Mouse (Mus musculus) right cerebral cortex, postnatal 36 days (tissue): ENCODE measurements around the gene Cops7a.

ENCODE experiments used
- DNase-seq, 2 experiments: peaks; one replicate each; pipeline ENCODE4 v3.0.0; 2022; ENCODE audit warnings: low spot score in 2 of 2, mixed read lengths in 1 of 2

Gene Cops7a

GRCm38 (mm10) chr6:124918331-124918690 lies 47.0 kb downstream of the Cops7a start:
- no peak for DNase-seq

DNA sequence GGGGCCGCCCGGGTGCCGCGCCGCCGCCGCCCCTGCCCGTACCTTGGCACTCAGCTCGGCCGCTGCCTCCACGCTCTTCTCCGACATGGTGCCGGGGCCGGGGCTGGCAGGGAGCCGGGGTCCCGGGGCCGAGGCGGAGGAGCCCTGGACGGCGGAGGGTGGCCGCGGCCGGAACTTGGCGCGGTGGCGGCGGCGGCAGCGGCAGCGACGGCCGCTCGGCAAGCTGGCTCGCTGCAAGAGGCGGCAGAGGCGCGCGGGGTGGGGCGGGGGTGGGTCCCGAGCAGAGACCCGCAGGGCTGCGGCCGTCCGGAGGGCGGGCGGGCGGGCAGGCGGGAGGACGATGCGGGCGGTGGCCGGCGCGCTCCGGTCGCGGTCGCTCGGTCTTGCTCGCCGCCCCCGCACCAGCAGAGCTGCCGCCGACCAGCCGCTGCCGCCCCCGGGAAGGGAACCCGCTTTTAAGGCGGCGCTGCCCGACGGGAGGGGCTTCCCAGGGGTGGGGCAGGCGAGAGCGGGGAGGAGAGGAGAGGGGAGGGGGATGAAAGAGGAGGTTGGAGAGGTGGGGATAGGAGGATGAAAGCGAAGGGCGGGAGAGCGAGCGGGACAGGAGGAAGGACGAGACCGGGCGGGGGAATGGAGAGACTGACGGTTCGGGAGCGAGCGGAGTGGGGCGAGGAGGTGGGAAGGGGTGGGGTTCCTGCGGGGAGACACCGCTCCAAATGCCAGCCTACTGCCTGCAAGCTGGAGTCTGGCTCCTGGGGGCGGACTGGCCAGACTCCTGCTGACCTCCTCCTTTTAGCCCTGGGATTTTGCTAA lies 47.6 kb downstream of the Cops7a start:
- peak; percentile 90 to 94 for DNase-seq

DNA sequence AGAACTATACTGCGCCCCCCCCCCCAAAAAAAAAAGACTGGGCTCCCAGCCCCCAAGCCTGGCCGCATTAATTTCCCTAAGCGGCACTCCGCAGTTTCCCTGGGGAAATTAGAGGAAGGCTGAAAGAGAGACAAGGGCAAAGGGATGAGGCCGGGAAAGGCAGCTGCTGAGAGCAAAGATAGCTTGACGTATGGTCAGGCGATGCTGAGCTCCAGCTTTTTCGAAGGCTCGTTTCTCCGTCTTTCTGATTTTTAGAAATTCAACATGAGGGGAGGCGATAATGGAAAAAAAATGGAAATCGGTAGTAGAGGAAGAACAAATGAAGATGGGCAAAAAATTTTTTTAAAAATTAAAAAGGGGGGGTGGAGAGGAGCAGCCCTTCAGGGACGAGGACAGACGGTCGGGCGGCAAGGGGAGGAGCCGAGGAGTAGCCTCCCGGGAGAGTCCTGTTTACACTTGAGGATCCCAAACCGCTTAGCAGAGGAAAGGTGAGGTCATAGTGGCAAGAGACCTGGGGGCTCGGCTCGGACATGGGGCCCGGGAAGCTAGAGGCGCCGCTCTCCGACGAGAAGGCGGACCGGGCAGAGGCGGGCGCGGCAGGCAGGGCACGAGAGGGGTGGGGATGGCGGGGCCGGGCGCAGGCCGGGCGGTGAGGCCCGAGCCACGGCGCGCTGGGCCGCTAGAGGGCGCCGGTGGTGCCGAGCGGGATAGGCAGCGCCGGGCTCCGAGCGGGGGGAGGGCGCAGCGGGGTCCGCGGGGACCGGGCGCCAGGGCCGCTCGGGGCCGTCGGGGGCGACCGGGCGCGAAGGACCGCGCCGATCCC lies 48.4 kb downstream of the Cops7a start:
- DNase-seq = peak; percentile 74 to 80

DNA sequence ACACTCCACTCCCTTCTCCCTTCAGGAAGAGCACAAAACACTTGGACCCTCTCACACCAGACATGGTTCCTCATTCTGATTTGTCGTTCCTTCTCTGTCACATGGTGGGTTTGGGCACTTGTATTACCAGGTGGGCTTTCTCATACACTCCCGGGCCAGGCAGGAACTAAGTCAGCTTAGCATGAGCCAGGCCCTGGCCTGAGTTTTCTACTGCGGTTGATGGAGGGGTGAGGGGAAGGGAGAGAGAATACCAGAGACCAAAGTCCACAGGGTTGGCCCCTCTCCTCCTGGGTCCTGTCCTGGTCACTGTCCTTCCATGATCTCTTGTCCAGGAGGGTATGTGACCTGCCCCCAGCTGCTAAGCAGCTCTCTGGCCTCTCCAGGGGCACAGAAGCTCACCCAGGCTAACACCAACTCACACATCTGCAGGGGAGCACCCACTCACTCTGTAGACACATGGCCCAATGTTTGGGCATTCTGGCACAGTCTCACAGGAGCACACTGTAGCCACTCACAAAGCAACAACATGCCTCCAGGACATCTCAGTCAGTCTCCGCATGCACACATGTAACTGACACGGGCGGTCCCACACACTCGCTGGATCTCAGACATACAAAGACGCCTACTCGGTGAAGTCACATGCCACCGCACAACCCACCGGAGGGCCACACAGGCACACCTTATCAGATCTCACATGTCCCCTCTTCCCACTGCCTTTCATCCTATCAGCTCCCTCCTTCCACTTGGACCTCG lies 49.2 kb downstream of the Cops7a start:
- DNase-seq = peak; percentile 83 to 84

DNA sequence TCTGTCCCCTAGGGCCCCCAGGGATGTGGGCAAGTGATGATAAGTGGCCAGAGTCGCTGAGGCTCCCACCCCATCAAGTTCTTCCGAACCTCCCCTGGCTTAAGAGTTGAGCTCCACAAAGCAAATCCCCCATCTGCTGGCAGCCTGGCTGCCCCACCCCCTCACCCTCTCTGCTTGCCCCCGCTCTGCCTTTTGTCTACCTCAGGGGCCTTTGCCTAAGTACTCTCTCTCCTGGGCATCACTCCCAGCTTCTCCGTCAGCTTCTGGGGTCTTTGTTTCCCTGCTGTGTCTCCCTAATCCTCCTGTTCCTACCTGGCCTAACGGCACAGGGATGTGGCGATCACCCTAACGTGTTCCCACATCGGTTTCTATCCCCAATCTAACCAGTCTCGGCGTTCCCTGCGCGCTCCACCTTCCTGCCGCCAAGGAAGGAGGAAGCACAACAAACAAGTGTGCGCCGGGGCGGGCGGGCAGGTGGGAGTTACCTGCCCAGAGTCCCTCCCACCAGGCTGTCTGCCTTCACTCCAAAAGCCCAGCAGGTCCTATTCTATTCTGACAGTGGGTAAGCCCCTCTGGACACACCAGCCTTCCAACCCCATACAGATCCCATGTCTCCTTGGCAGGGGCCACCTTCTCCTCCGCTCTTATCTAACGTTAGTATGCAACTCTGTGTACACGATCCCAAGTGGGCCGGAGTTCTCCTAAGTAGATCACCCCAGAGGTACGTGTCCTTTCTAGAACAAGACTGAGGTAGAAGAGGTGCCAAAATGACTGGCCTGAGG lies 50.0 kb downstream of the Cops7a start:
- DNase-seq = no peak

- no peak for DNase-seq
These were observed 50.8 kb downstream of the Cops7a start for GRCm38 (mm10) chr6:124914511-124914910.

DNA sequence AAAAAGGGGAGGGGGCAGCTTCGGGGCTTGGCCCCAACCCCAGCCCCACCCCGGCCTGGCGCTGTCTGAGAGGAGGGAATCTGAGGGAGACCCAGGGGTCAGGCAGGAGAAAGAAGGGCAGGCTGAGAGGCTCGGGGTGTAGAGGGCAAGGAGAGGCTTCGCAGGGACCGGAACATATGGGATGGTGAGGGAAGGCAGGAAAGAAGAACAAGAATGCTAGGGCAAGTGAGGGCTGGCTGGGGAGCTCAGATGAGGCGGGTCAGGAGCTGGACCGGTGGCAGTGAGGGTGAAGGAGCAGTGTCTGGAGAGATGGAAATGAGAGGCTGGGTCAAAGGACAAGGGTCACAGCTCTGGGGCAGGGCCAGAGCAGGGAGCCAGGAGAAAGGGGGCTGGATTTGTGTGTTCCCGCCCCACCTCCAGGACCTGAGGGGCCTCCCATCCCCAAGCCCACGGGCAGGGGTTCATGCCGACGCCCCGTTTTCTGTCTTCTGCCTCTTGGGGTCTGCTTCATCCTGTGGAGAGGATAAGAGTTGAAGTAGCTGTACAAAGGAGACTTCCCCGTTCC lies 51.5 kb downstream of the Cops7a start:
- no peak for DNase-seq

DNA sequence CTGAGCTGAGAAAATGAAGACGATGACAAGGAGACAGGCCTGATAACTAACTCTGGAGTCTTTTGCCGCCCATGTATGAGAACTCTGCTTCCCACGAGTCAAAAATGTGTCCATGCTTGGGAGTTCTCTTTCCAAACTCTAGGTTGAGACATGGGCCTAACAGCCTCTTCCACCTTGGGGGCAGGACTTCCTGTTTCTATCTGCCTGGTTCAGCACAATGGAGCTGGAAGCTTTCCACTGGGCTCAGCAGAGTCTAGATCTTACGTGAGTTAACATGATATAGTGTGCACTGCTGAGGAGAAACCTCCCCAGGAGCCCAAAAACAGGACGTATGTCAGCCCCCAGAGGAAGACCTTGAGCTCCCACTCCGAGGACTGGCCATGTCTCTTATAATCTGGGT lies 52.1 kb downstream of the Cops7a start:
- DNase-seq = no peak

DNA sequence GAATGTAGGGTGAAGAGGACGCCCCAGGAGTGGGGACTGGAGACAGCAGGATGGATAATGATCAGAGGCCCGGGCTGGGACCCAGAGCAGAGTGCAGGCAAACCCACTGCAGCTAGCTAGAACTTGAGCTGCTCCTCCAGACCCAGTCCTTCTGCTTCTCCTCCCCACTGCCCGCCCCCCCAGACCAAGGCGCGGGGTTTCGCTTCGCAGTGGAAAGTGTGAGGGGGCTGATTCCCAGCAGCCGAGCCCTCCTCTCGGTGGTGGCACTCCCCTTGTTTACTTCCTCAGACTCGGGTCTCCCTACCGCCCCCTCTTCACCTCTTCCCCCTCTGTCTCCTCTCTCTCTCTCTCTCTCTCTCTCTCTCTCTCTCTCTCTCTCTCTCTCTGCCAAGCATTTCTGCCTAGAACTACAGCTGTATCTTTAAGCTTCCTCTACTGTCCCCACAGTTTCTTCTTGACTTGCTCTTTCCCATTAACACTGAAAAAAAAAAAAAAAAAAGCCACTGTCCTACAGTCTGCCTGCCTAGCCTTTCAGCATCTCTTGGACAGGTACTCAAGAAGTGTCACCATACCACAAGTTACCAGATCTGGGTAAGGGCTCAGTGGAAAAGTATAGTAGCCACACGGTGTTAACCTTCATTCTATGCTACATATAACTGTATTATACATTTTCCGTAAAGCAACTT lies 53.7 kb downstream of the Cops7a start, which contains the start of gene Lag3:
TSS of gene Lag3 (minus strand) at position 173 of the 686 bp plus-strand sequence.
- no peak for DNase-seq

- no peak for DNase-seq
These were observed 55.3 kb downstream of the Cops7a start for GRCm38 (mm10) chr6:124910032-124910431.
